Mouse (Mus musculus) liver, embryonic 14.5 days (tissue): Measurements from ENCODE around the gene Snx4.

ENCODE experiments used
- CTCF ChIP-seq: IDR thresholded peaks from 2 replicates; pipeline ENCODE4 v1.5.1; 2016; ENCODE audit warnings: antibody characterized with exemption, low read depth, control low read depth
- EP300 ChIP-seq: IDR thresholded peaks from 2 replicates; pipeline ENCODE4 v1.6.1; 2016; ENCODE audit warnings: antibody characterized with exemption, low read depth

GRCm38 (mm10) chr16:33244933-33245470 lies 6.2 kb upstream of the Snx4 start:
- TF ChIP-seq CTCF (no peak), EP300 (no peak)
